Mouse (Mus musculus) erythroblast, embryonic 14.5 days (primary cell): ENCODE data around the gene Ntn3. TPM values are rescaled to one million over a fixed set of nuclear protein-coding genes. Genes with fewer than 3 reads are reported as not detected.
A peak's percentile ranks its signal among the peaks of the same experiment; 100 is the strongest.

Source experiments
- H3K27me3 ChIP-seq: 2 replicates; pipeline ENCODE4 v1.6.1; 2012; ENCODE audit warnings: inconsistent platforms; ENCODE audit not compliant: control insufficient read depth
- H3K36me3 ChIP-seq: 2 replicates; pipeline ENCODE4 v1.6.1; 2012; ENCODE audit warnings: mild to moderate bottlenecking, inconsistent platforms; ENCODE audit not compliant: control insufficient read depth
- H3K4me1 ChIP-seq: 2 replicates; pipeline ENCODE4 v1.6.1; 2012; ENCODE audit warnings: inconsistent platforms; ENCODE audit not compliant: control insufficient read depth
- H3K4me3 ChIP-seq: replicated peaks from 2 replicates; pipeline ENCODE3; 2012; ENCODE audit warnings: moderate library complexity, mild to moderate bottlenecking, inconsistent platforms
- H3K9me3 ChIP-seq: 2 replicates; pipeline ENCODE4 v1.6.1; 2012; ENCODE audit warnings: low read length, inconsistent platforms, mixed read lengths; ENCODE audit not compliant: control insufficient read depth
- GATA1 ChIP-seq: IDR thresholded peaks from 2 replicates; pipeline ENCODE4 v1.6.1; 2012; ENCODE audit warnings: low read length, inconsistent platforms, mixed read lengths
- TAL1 ChIP-seq: IDR thresholded peaks from 3 replicates; pipeline ENCODE4 v1.6.1; 2012; ENCODE audit warnings: low read length, inconsistent platforms, mixed read lengths
- polyA plus RNA-seq: library from polyadenylated mRNA; stranded (reverse); fragments of >175 nt; gene quantifications from 2 replicates; pipeline ENCODE4 v1.2.3, GENCODE M21; 2012

Gene Ntn3
- polyA plus RNA-seq, 1 experiment = 0.47 TPM

- Histone ChIP-seq H3K9me3 (no peaks in the 10 kb centered on the region), H3K4me1 (peaks cover 78% of the 10 kb centered on the region), H3K27me3 (peaks cover 13% of the 10 kb centered on the region), H3K36me3 (peaks cover 48% of the 10 kb centered on the region), H3K4me3 (no peak overlapping the region)
- TF ChIP-seq GATA1 (no peak), TAL1 (no peak)
Measured at GRCm38 (mm10) chr17:24213186-24213585, 3.9 kb upstream of the Ntn3 start.

- peaks cover 13% of the 10 kb centered on the region for H3K27me3 ChIP-seq
- peak overlapping the region; percentile 70 for H3K4me3 ChIP-seq
Measured at GRCm38 (mm10) chr17:24212441-24213018, 3.2 kb upstream of the Ntn3 start.

GRCm38 (mm10) chr17:24211631-24212440 is 2.5 kb upstream of the Ntn3 start:
- no peaks in the 10 kb centered on the region for H3K9me3 ChIP-seq
- H3K4me3 ChIP-seq = peak overlapping the region; percentile 70
- peaks cover 47% of the 10 kb centered on the region for H3K36me3 ChIP-seq
- peaks cover 13% of the 10 kb centered on the region for H3K27me3 ChIP-seq
- TF ChIP-seq GATA1 = no peak
- no peak for TF ChIP-seq TAL1
- peaks cover 81% of the 10 kb centered on the region for H3K4me1 ChIP-seq

More at GRCm38 (mm10) chr17:24212441-24213018, 3.2 kb upstream of the Ntn3 start:
- peaks cover 78% of the 10 kb centered on the region for H3K4me1 ChIP-seq
- no peaks in the 10 kb centered on the region for H3K9me3 ChIP-seq
- peaks cover 48% of the 10 kb centered on the region for H3K36me3 ChIP-seq
- TF ChIP-seq GATA1 (no peak), TAL1 (no peak)

- peak overlapping the region; percentile 78 for H3K4me3 ChIP-seq
- H3K9me3 ChIP-seq = no peaks in the 10 kb centered on the region
- peaks cover 35% of the 10 kb centered on the region for H3K36me3 ChIP-seq
- peaks cover 13% of the 10 kb centered on the region for H3K27me3 ChIP-seq
- H3K4me1 ChIP-seq = peaks cover 81% of the 10 kb centered on the region
- TF ChIP-seq TAL1 = no peak
- no peak for TF ChIP-seq GATA1
Measured at GRCm38 (mm10) chr17:24210591-24210990, 1.3 kb upstream of the Ntn3 start.

- peak; percentile 49; the same call in 1 of the 2 replicates for TF ChIP-seq GATA1
- no peak for TF ChIP-seq TAL1
- Histone ChIP-seq H3K36me3 (peaks cover 29% of the 10 kb centered on the region), H3K9me3 (no peaks in the 10 kb centered on the region), H3K4me1 (peaks cover 87% of the 10 kb centered on the region), H3K4me3 (peak overlapping the region; percentile 78), H3K27me3 (peaks cover 13% of the 10 kb centered on the region)
Measured at GRCm38 (mm10) chr17:24209916-24210240, 547 bp upstream of the Ntn3 start.

GRCm38 (mm10) chr17:24208641-24209042 is 689 bp downstream of the Ntn3 start:
- Histone ChIP-seq H3K4me3 (peak overlapping the region; percentile 78), H3K36me3 (peaks cover 31% of the 10 kb centered on the region), H3K27me3 (peaks cover 13% of the 10 kb centered on the region), H3K9me3 (no peaks in the 10 kb centered on the region), H3K4me1 (peaks cover 98% of the 10 kb centered on the region)
- TF ChIP-seq TAL1 (no peak), GATA1 (no peak)

GRCm38 (mm10) chr17:24207768-24208640 is 1.3 kb downstream of the Ntn3 start:
- peaks cover 100% of the 10 kb centered on the region for H3K4me1 ChIP-seq
- H3K9me3 ChIP-seq = no peaks in the 10 kb centered on the region
- TF ChIP-seq GATA1 (no peak), TAL1 (no peak)
- H3K27me3 ChIP-seq = peaks cover 13% of the 10 kb centered on the region
- H3K4me3 ChIP-seq = peak overlapping the region; percentile 78
- H3K36me3 ChIP-seq = peaks cover 31% of the 10 kb centered on the region

GRCm38 (mm10) chr17:24206451-24207351 is 2.6 kb downstream of the Ntn3 start:
- H3K36me3 ChIP-seq = peaks cover 43% of the 10 kb centered on the region
- peak overlapping the region; percentile 78 for H3K4me3 ChIP-seq
- H3K27me3 ChIP-seq = peaks cover 4% of the 10 kb centered on the region
- no peaks in the 10 kb centered on the region for H3K9me3 ChIP-seq
- H3K4me1 ChIP-seq = peaks cover 100% of the 10 kb centered on the region
- no peak for TF ChIP-seq TAL1
- peak; percentile 78 for TF ChIP-seq GATA1
